Mouse (Mus musculus) embryo, embryonic 9.5 days (tissue): ENCODE results near the gene Tnik.

Experiments
- DNase-seq: peaks from one replicate; pipeline ENCODE4 v3.0.0-alpha.2; 2017; ENCODE audit errors: extremely low spot score

The Tnik gene

GRCm38 (mm10) chr3:28713913-28714698 is 451.1 kb downstream of the Tnik start:
- no peak for DNase-seq

- DNase-seq: no peak
These were observed 455.5 kb downstream of the Tnik start for GRCm38 (mm10) chr3:28718521-28718920.

DNA sequence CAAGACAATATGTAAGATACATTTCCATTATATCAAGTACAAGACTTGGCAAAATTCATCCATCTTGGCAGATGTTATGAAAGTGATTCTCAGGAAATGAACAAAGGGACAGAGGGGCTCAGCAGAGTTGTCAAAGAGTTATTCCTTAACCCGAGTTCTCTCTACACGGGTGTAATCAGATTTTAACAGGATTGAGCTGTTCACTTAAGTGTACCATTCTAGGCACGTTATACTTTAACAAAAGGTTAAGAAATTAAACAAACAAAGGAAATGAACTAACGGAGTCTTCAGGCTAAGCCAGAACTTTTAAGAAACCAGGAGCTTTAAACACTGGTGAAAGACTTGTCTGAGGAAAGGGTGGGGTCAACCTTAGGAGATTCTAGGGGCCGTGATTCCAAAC is 458.2 kb downstream of the Tnik start:
- no peak for DNase-seq

DNA sequence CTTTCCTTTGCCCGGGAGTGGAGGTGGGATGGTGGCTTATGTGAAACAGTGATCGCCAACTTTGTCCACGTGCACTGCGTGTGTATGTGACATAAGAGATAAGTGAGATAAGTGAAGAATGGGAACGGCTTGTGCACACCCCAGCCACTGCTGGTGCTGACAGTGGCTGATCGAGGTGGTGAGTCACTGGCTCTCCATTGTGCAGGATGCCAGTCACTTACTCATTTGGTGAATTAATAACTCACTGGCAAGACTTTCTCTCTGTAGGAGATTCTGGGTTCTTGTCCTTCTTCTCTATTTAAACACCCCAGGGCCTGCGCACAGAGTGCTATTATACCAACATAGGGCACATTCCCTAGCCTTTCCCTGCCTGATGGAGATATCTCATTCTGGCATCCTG is 458.8 kb downstream of the Tnik start:
- DNase-seq: no peak

- no peak for DNase-seq
These were observed 459.5 kb downstream of the Tnik start for GRCm38 (mm10) chr3:28722531-28722930.

GRCm38 (mm10) chr3:28723534-28723933 is 460.5 kb downstream of the Tnik start:
- no peak for DNase-seq

GRCm38 (mm10) chr3:28725203-28725602 is 462.2 kb downstream of the Tnik start:
- no peak for DNase-seq
